Mouse (Mus musculus) bone marrow macrophage, adult 2 months (primary cell): Measurements from ENCODE around the gene Gm14296. TPM values are rescaled to one million over a fixed set of nuclear protein-coding genes. Genes with fewer than 3 reads are reported as not detected.
"Not testable (repeated sequence)": the region's sequence is repeated elsewhere in the genome, so short reads cannot be mapped to it uniquely, and the experiment has no call there.

Experiments used
- H3K27ac ChIP-seq: 2 replicates; pipeline ENCODE4 v1.5.1; 2012; ENCODE audit warnings: low read depth, low read length; ENCODE audit not compliant: insufficient read depth
- H3K4me1 ChIP-seq: 2 replicates; pipeline ENCODE4 v1.6.1; 2012; ENCODE audit warnings: low read length; ENCODE audit not compliant: control insufficient read depth, insufficient read depth
- H3K4me3 ChIP-seq: 2 replicates; pipeline ENCODE4 v1.5.1; 2012; ENCODE audit warnings: mild to moderate bottlenecking, low read length, moderate library complexity; ENCODE audit not compliant: insufficient read depth
- polyA plus RNA-seq: library from polyadenylated mRNA; stranded (reverse); fragments of >200 nt; gene quantifications from 2 replicates; pipeline ENCODE4 v1.2.4, GENCODE M21; 2012; ENCODE audit not compliant: missing spikeins, insufficient read depth, insufficient read length

Gene Gm14296
- polyA plus RNA-seq: 6.6 and 8.6 TPM in 2 replicates

GRCm38 (mm10) chr2:176927709-176928108 is at the start of gene Gm14296:
Gm14296 (minus strand) TSS chr2:176927809.
- not testable (repeated sequence) for H3K27ac ChIP-seq, H3K4me3 ChIP-seq, H3K4me1 ChIP-seq

DNA sequence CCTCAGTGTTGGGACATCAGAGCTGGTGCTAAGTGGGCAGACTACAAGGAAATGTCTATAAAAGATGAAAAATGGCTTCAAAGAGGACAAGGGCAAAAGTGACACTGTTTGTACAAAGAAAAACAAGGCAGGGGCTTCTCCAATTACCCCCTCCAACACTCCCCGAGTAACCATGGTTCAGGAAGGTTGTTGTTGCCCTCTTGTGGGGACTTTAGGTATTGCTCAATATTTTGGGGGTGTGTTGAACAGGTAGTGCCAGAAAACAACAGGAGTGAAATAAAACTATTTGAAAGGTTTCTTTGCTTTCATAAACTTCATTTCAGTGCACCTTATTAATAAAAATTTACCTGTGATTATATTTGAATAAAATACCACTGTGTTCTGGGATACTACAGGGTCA is 22.1 kb downstream of the Gm14296 start:
- not testable (repeated sequence) for H3K27ac ChIP-seq, H3K4me3 ChIP-seq, H3K4me1 ChIP-seq

Other genes starting within 250 kb of the Gm14296 start
- gene Gm14305, start 219.5 kb downstream of the Gm14296 start, polyA plus RNA-seq: 2.0 and 8.1 TPM in 2 replicates
- 2.7 and 11.1 TPM in 2 replicates for gene Gm14295, start 129.2 kb downstream of the Gm14296 start, polyA plus RNA-seq
- gene Gm14408, start 96.7 kb downstream of the Gm14296 start, polyA plus RNA-seq: not detected in 2 replicates
- 2.0 and 3.9 TPM in 2 replicates for gene Gm14419, start 73.1 kb upstream of the Gm14296 start, polyA plus RNA-seq
- gene Gm14401, start 146.5 kb upstream of the Gm14296 start, polyA plus RNA-seq: 1.5 and 2.3 TPM in 2 replicates